Mouse (Mus musculus) intestine, postnatal 0 days (tissue): ENCODE results near the gene Gm19668. TPM values are rescaled to one million over a fixed set of nuclear protein-coding genes. Genes with fewer than 3 reads are reported as not detected.
"Not testable (repeated sequence)": the region's sequence is repeated elsewhere in the genome, so short reads cannot be mapped to it uniquely, and the experiment has no call there.

Source experiments
- ATAC-seq: fragments of 200-750 bp; cut with Nextera tagmentation; 2 replicates; pipeline ENCODE4 v1.8.0; 2017; ENCODE audit warnings: mild to moderate bottlenecking, moderate TSS enrichment, moderate library complexity
- H3K27ac ChIP-seq: fragments of 300-500 bp; sonication (generic); 2 replicates; pipeline ENCODE4 v1.5.1; 2014; ENCODE audit warnings: mild to moderate bottlenecking, low read depth, low read length, moderate library complexity
- H3K27me3 ChIP-seq: fragments of 300-500 bp; sonication (generic); replicated peaks from 2 replicates; pipeline ENCODE4 v1.6.1; 2014; ENCODE audit warnings: low read length, mixed read lengths; ENCODE audit not compliant: control insufficient read depth, insufficient read depth
- H3K36me3 ChIP-seq: fragments of 300-500 bp; sonication (generic); 2 replicates; pipeline ENCODE4 v1.6.1; 2014; ENCODE audit warnings: mild to moderate bottlenecking, moderate library complexity; ENCODE audit not compliant: control insufficient read depth, insufficient read depth
- H3K4me1 ChIP-seq: fragments of 300-500 bp; sonication (generic); replicated peaks from 2 replicates; pipeline ENCODE4 v1.6.1; 2014; ENCODE audit warnings: antibody characterized with exemption, low read length, mixed read lengths; ENCODE audit not compliant: control insufficient read depth, insufficient read depth
- H3K4me2 ChIP-seq: fragments of 300-500 bp; sonication (generic); replicated peaks from 2 replicates; pipeline ENCODE4 v1.6.1; 2014; ENCODE audit warnings: low read depth, mild to moderate bottlenecking, moderate library complexity
- H3K4me3 ChIP-seq: fragments of 300-500 bp; sonication (generic); 2 replicates; pipeline ENCODE4 v1.5.1; 2014; ENCODE audit warnings: low read depth, low read length
- H3K9ac ChIP-seq: fragments of 300-500 bp; sonication (generic); 2 replicates; pipeline ENCODE4 v1.6.1; 2014; ENCODE audit warnings: mild to moderate bottlenecking, low read depth, low read length
- H3K9me3 ChIP-seq: fragments of 300-500 bp; sonication (generic); 2 replicates; pipeline ENCODE4 v1.6.1; 2016; ENCODE audit warnings: mixed run types; ENCODE audit not compliant: control insufficient read depth
- CTCF ChIP-seq: sonication (generic); IDR thresholded peaks from 2 replicates; pipeline ENCODE4 v1.5.1; 2016; ENCODE audit warnings: low read depth, mild to moderate bottlenecking, control low read depth, antibody characterized with exemption, moderate library complexity
- WGBS: fragments of 180-500 bp; shearing (Covaris S2); extraction: QIAGEN DNeasy Blood & Tissue Kit; methylation state at CpG from one replicate; pipeline ENCODE4 v1.1.7; 2014; 5-methylcytosine and 5-hydroxymethylcytosine counted together
- polyA plus RNA-seq: library from polyadenylated mRNA; unstranded; fragments of >200 nt; fragmentation: Nextera tagmentation; extraction: Ambion mirVana; gene quantifications from 2 replicates; pipeline ENCODE4 v1.2.1, GENCODE M21; 2015

Gene Gm19668
- polyA plus RNA-seq, 1 experiment from 2014 or later, result not detected

- no peaks in the 10 kb centered on the region for H3K4me1 ChIP-seq
- WGBS, result 82% methylated on average over 1 of the region's 1 CpGs
- TF ChIP-seq CTCF, result no peak
Observed at GRCm38 (mm10) chr10:77769727-77770126, 29.2 kb downstream of the Gm19668 start.

DNA sequence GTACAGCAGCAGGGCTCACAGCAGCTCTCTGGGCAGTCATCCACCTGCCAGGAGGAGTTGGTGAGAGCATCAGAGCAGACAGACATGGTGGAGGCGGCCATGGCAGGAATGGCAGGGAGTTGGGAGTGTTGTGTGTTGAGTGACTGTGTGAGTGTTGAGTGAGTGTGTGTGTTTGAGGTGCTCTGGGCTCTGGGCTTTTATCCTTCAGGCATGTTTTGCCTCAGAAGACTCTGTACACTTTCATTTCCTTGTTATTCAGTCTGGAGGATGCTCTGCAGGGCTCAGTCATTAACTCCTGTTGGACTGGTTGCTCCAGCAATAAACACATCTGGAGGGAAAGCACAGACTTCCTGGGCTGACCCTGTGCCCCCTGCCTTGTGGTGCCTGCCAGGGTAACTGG, 39.4 kb downstream of the Gm19668 start, which contains the start of gene Gm3233:
Gm3233 (minus strand) TSS at position 101 of the 400 bp plus-strand sequence.
- no CpG with 5 or more reads among the region's 1 CpGs for WGBS
- H3K4me3 ChIP-seq, ATAC-seq, H3K4me2 ChIP-seq, H3K9ac ChIP-seq, H3K9me3 ChIP-seq, H3K4me1 ChIP-seq, H3K36me3 ChIP-seq, H3K27ac ChIP-seq, H3K27me3 ChIP-seq: not testable (repeated sequence)

More at GRCm38 (mm10) chr10:77769727-77770126, 29.2 kb downstream of the Gm19668 start:
- Histone ChIP-seq H3K4me2 (no peak overlapping the region), H3K36me3 (no peaks in the 10 kb centered on the region), H3K9me3 (no peaks in the 10 kb centered on the region), H3K4me3 (no peak overlapping the region), H3K27ac (no peak overlapping the region), H3K27me3 (no peaks in the 10 kb centered on the region), H3K9ac (no peak overlapping the region)
- no peak for ATAC-seq

DNA sequence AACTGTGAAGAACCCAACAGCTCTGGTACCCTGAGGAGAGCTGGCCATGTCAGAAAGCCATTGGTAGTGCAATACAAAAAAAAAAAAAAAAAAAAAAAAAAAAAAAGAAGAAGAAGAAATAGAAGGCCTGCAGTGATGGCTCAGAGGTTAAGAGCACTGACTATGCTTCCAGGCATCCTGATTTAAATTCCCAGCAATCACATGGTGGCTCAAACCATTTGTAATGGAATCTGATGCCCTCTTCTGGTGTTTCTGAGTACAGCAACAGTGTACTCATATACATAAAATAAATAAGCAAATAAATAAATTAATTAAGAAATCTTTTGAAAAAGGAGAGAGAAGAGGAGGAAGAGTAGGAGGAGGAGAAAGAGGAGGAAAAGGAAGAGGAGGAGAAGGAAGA, 45.5 kb downstream of the Gm19668 start:
- Histone ChIP-seq H3K4me1 (no peaks in the 10 kb centered on the region), H3K36me3 (no peaks in the 10 kb centered on the region), H3K27ac (no peak overlapping the region), H3K4me2 (no peak overlapping the region), H3K27me3 (no peaks in the 10 kb centered on the region), H3K9ac (no peak overlapping the region), H3K4me3 (no peak overlapping the region), H3K9me3 (no peaks in the 10 kb centered on the region)
- no peak for ATAC-seq
- peak; percentile 31 for TF ChIP-seq CTCF

- WGBS, result 61% methylated on average over 3 of the region's 3 CpGs
- H3K36me3 ChIP-seq, H3K27me3 ChIP-seq, H3K27ac ChIP-seq, H3K4me2 ChIP-seq, ATAC-seq, H3K9ac ChIP-seq, H3K4me3 ChIP-seq, H3K4me1 ChIP-seq, H3K9me3 ChIP-seq: not testable (repeated sequence)
- TF ChIP-seq CTCF, result peak; percentile 33
Observed at GRCm38 (mm10) chr10:77752312-77752711, 46.6 kb downstream of the Gm19668 start.

GRCm38 (mm10) chr10:77751254-77751653, 47.7 kb downstream of the Gm19668 start, which contains the start of gene Gm9736:
TSS of gene Gm9736 (minus strand) at chr10:77751354.
- not testable (repeated sequence) for ATAC-seq, H3K27ac ChIP-seq, H3K4me2 ChIP-seq, H3K9me3 ChIP-seq, H3K4me3 ChIP-seq, H3K9ac ChIP-seq, H3K4me1 ChIP-seq, H3K36me3 ChIP-seq, H3K27me3 ChIP-seq
- WGBS, result 67% methylated on average over 1 of the region's 1 CpGs

DNA sequence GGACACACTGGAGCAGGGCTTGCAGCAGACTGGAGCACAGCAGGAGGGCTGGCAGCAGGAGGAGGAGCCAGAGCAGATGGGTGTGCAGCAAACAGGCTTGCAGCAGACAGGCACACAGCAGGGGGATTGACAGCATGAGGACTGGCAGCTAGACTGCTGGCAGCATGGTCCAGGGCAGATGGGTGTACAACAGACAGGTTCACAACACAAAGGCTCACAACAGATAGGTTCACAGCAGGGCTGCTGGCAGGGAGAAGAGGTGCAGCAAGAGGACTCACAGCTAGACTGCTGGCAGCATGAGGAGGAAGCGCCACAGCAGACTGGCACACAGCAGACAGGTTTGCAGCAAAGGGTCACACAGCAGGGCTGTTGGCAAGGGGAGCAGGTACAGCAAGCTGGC, 48.2 kb downstream of the Gm19668 start:
- H3K4me1 ChIP-seq, H3K27ac ChIP-seq, H3K36me3 ChIP-seq, H3K9me3 ChIP-seq, H3K9ac ChIP-seq, ATAC-seq, H3K4me3 ChIP-seq, H3K27me3 ChIP-seq, H3K4me2 ChIP-seq: not testable (repeated sequence)
- 77% methylated on average over 1 of the region's 1 CpGs for WGBS

Other genes with a start within 250 kb of the Gm19668 start
- 200 and 201 TPM in 2 replicates for gene Pttg1ip, start 217.4 kb downstream of the Gm19668 start, polyA plus RNA-seq
- 256 and 269 TPM in 2 replicates for gene Sumo3, start 193.0 kb downstream of the Gm19668 start, polyA plus RNA-seq
- 18.9 TPM in 2 replicates for gene Gm49325, start 192.9 kb downstream of the Gm19668 start, polyA plus RNA-seq
- gene Ube2g2, start 176.9 kb downstream of the Gm19668 start, polyA plus RNA-seq, result 36.4 and 37.8 TPM in 2 replicates
- gene Tspear, start 112.6 kb downstream of the Gm19668 start, polyA plus RNA-seq, result 0.10 and 0.20 TPM in 2 replicates
- gene Gm19402, start 108.4 kb downstream of the Gm19668 start, polyA plus RNA-seq, result not detected in 2 replicates
- not detected in 2 replicates for gene Gm9508, start 101.9 kb downstream of the Gm19668 start, polyA plus RNA-seq
- not detected in 2 replicates for gene Gm10272, start 92.5 kb downstream of the Gm19668 start, polyA plus RNA-seq
- not detected in 2 replicates for gene Gm10024, start 87.7 kb downstream of the Gm19668 start, polyA plus RNA-seq
- gene Gm10142, start 83.3 kb downstream of the Gm19668 start, polyA plus RNA-seq, result not detected in 2 replicates
- gene Krtap12-1, start 78.5 kb downstream of the Gm19668 start, polyA plus RNA-seq, result not detected in 2 replicates
- not detected in 2 replicates for gene Gm10100, start 72.6 kb downstream of the Gm19668 start, polyA plus RNA-seq
- not detected in 2 replicates for gene Gm18596, start 56.5 kb downstream of the Gm19668 start, polyA plus RNA-seq
- gene Gm9736, start 47.8 kb downstream of the Gm19668 start, polyA plus RNA-seq, result not detected in 2 replicates
- not detected in 2 replicates for gene Gm3233, start 39.5 kb downstream of the Gm19668 start, polyA plus RNA-seq
- gene Gm3238, start 27.8 kb downstream of the Gm19668 start, polyA plus RNA-seq, result not detected in 2 replicates
- not detected in 2 replicates for gene Gm7138, start 22.2 kb downstream of the Gm19668 start, polyA plus RNA-seq
- gene Gm3250, start 16.6 kb downstream of the Gm19668 start, polyA plus RNA-seq, result not detected in 2 replicates
- not detected in 2 replicates for gene Gm7137, start 10.9 kb downstream of the Gm19668 start, polyA plus RNA-seq
- not detected in 2 replicates for gene Gm9639, start 4.1 kb downstream of the Gm19668 start, polyA plus RNA-seq
- gene Gm9507, start 12.7 kb upstream of the Gm19668 start, polyA plus RNA-seq, result not detected in 2 replicates
- not detected in 2 replicates for gene Gm2696, start 15.5 kb upstream of the Gm19668 start, polyA plus RNA-seq
- gene Krtap10-4, start 28.0 kb upstream of the Gm19668 start, polyA plus RNA-seq, result not detected in 2 replicates
- not detected in 2 replicates for gene Krtap10-10, start 36.8 kb upstream of the Gm19668 start, polyA plus RNA-seq
- gene Gm36176, start 47.7 kb upstream of the Gm19668 start, polyA plus RNA-seq, result not detected in 2 replicates
- gene Gm10318, start 53.7 kb upstream of the Gm19668 start, polyA plus RNA-seq, result not detected in 2 replicates
- gene Gm3285, start 62.8 kb upstream of the Gm19668 start, polyA plus RNA-seq, result not detected in 2 replicates
- gene Lrrc3, start 103.4 kb upstream of the Gm19668 start, polyA plus RNA-seq, result 2.1 TPM in 2 replicates
- gene Trpm2, start 171.4 kb upstream of the Gm19668 start, polyA plus RNA-seq, result 0.66 and 1.1 TPM in 2 replicates
- gene 1810043G02Rik, start 179.4 kb upstream of the Gm19668 start, polyA plus RNA-seq, result 8.5 and 8.6 TPM in 2 replicates
- 42.3 and 51.1 TPM in 2 replicates for gene Pfkl, start 210.9 kb upstream of the Gm19668 start, polyA plus RNA-seq
- 0.14 and 0.31 TPM in 2 replicates for gene Dnmt3l, start 242.8 kb upstream of the Gm19668 start, polyA plus RNA-seq
- 0.04 TPM in 1 of 2 replicates, not detected in the other for gene Aire, start 244.5 kb upstream of the Gm19668 start, polyA plus RNA-seq